Mouse (Mus musculus) heart, embryonic 12.5 days (tissue): ENCODE results near the gene Bcor. TPM values are rescaled to one million over a fixed set of nuclear protein-coding genes. Genes with fewer than 3 reads are reported as not detected.

Source experiments
- ATAC-seq: fragments of 200-750 bp; cut with Nextera tagmentation; 2 replicates; pipeline ENCODE4 v1.8.0; 2017; ENCODE audit warnings: moderate TSS enrichment, moderate library complexity; ENCODE audit not compliant: insufficient number of reproducible peaks, low FRiP score
- H3K27ac ChIP-seq: fragments of 300-500 bp; sonication (generic); 2 replicates; pipeline ENCODE4 v1.5.1; 2016; ENCODE audit warnings: mild to moderate bottlenecking, moderate library complexity; ENCODE audit not compliant: poor library complexity, severe bottlenecking
- H3K27me3 ChIP-seq: fragments of 300-500 bp; sonication (generic); replicated peaks from 2 replicates; pipeline ENCODE4 v1.6.1; 2016; ENCODE audit warnings: mild to moderate bottlenecking, moderate library complexity
- H3K36me3 ChIP-seq: fragments of 300-500 bp; sonication (generic); 2 replicates; pipeline ENCODE4 v1.6.1; 2016; ENCODE audit warnings: mild to moderate bottlenecking, moderate library complexity
- H3K4me1 ChIP-seq: fragments of 300-500 bp; sonication (generic); replicated peaks from 2 replicates; pipeline ENCODE4 v1.6.1; 2016; ENCODE audit warnings: mild to moderate bottlenecking
- H3K4me2 ChIP-seq: fragments of 300-500 bp; sonication (generic); 2 replicates; pipeline ENCODE4 v1.6.1; 2016; ENCODE audit warnings: mild to moderate bottlenecking, moderate library complexity
- H3K4me3 ChIP-seq: fragments of 300-500 bp; sonication (generic); 2 replicates; pipeline ENCODE4 v1.5.1; 2016; ENCODE audit warnings: mild to moderate bottlenecking
- H3K9ac ChIP-seq: fragments of 300-500 bp; sonication (generic); 2 replicates; pipeline ENCODE4 v1.6.1; 2016; ENCODE audit warnings: mild to moderate bottlenecking, moderate library complexity
- H3K9me3 ChIP-seq: fragments of 300-500 bp; sonication (generic); replicated peaks from 2 replicates; pipeline ENCODE4 v1.6.1; 2016; ENCODE audit warnings: mild to moderate bottlenecking, moderate library complexity
- WGBS: fragments of 180-500 bp; shearing (Covaris S2); methylation state at CpG from one replicate; pipeline ENCODE4 v1.1.7; 2016; 5-methylcytosine and 5-hydroxymethylcytosine counted together
- polyA plus RNA-seq: library from polyadenylated mRNA; unstranded; fragments of >200 nt; fragmentation: Nextera tagmentation; extraction: Ambion mirVana; gene quantifications from 2 replicates; pipeline ENCODE4 v1.2.1, GENCODE M21; 2016

The Bcor gene
- 20.3 and 23.4 TPM in 2 replicates for polyA plus RNA-seq

DNA sequence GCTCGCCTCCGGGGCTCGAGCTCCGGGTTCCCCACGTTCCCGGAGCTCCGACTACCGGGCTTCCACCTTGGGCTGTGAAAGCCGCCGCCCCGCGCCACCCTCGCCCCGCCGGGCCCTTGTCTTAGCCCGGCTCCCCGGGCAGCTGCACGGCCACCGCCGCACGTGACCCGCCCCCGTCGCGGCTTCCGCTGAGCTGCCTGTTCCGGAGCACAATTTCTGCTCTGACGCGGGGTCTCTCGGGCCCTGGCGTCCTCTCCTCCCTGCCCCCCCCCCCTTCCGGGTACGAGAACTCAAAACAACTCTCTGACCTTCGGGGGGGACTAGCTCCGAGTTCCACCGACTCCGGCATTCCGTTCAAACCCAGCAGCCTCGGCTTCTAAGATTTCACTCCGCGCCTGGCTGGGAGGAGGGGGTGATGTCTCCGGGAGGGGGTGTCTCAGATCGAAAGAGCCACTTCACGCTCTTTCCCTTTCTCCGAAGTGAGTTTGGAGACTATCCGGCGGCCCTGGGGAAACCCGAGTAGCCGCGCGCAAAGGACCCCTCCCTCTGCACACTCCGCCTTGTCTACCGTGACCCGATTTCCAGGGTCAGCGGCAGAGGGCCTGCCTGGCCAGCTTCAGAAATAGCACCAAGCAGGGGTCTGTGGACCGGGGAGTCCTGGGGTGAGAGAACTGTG lies at the start of gene Bcor:
Bcor (minus strand) TSS at position 375 of the 676 bp plus-strand sequence.
- H3K4me3 ChIP-seq, result peak within 1 kb of the TSS; percentile 60
- peak within 1 kb of the TSS; percentile 75 for H3K4me2 ChIP-seq
- peak within 1 kb of the TSS; percentile 96 for H3K27ac ChIP-seq
- peaks cover 17% of the 10 kb centered on the region; the same call in 1 of the 2 replicates for H3K4me1 ChIP-seq
- no peaks in the 10 kb centered on the region for H3K9me3 ChIP-seq
- peak; percentile 51 for ATAC-seq
- 4% methylated on average over 55 of the region's 56 CpGs for WGBS
- peaks cover 54% of the 10 kb centered on the region for H3K27me3 ChIP-seq
- peak within 1 kb of the TSS; percentile 88 for H3K9ac ChIP-seq
- H3K36me3 ChIP-seq, result no peaks in the 10 kb centered on the region

DNA sequence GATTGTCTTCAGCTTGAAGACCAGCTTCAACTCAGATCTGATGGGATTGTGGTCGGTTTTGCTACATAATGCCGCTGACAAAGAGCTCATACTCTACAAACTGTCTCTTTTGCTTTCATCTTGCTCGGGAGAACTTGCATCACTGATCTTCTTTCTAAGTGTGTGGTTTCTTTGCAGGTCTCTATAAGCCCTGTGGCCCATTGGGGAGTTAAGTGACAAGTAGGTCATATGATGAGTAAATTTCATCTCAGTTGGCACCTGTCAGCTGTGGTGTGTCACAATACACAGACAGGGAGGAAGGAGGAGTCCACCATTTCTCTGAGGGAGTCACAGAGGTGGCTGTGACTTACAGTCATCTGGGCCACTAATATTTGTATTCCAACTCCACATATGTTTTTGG lies 42.8 kb upstream of the Bcor start:
- no peak for ATAC-seq
- Histone ChIP-seq H3K36me3 (no peaks in the 10 kb centered on the region), H3K9ac (no peak overlapping the region), H3K4me1 (no peaks in the 10 kb centered on the region), H3K4me3 (no peak overlapping the region), H3K4me2 (no peak overlapping the region), H3K27me3 (0 out of 2 replicates have a peak, but pooled peaks cover 4% of the 10 kb centered on the region), H3K9me3 (no peaks in the 10 kb centered on the region), H3K27ac (no peak overlapping the region)
- WGBS, result 76% methylated on average over 3 of the region's 3 CpGs

DNA sequence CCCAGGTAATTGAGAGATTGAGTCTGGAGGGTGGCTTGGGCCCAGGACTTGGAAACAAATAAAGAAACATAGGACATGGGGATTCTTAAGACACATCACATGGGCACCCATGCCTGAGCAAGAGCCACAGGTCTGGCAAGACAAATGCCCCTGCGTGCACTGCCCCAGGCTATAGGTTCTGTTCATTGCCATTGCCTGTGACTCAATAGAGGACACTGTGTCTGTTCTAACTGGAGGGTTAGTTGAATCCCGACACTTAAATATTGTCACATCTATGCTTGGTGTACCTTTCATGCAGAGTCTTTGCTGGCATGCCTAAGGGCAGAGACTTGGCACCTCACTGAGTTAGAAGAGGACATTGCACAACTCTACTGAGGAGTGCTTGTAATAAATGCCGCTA lies 41.0 kb upstream of the Bcor start:
- H3K4me3 ChIP-seq, result no peak overlapping the region
- H3K36me3 ChIP-seq, result no peaks in the 10 kb centered on the region
- H3K27ac ChIP-seq, result no peak overlapping the region
- no peak for ATAC-seq
- no peak overlapping the region for H3K4me2 ChIP-seq
- H3K9ac ChIP-seq, result no peak overlapping the region
- H3K27me3 ChIP-seq, result 0 out of 2 replicates have a peak, but pooled peaks cover 4% of the 10 kb centered on the region
- 82% methylated on average over 3 of the region's 3 CpGs for WGBS
- no peaks in the 10 kb centered on the region for H3K4me1 ChIP-seq
- no peaks in the 10 kb centered on the region for H3K9me3 ChIP-seq

- Histone ChIP-seq H3K27ac (no peak overlapping the region), H3K4me3 (no peak overlapping the region), H3K27me3 (peaks cover 4% of the 10 kb centered on the region; the same call in 1 of the 2 replicates), H3K9me3 (no peaks in the 10 kb centered on the region), H3K4me2 (no peak overlapping the region), H3K9ac (no peak overlapping the region), H3K4me1 (no peaks in the 10 kb centered on the region), H3K36me3 (no peaks in the 10 kb centered on the region)
- WGBS, result 65% methylated on average over 11 of the region's 11 CpGs
- ATAC-seq, result no peak
Observed at GRCm38 (mm10) chrX:12195234-12195919, 35.2 kb upstream of the Bcor start.

GRCm38 (mm10) chrX:12192343-12192742 lies 32.2 kb upstream of the Bcor start:
- peaks cover 5% of the 10 kb centered on the region for H3K27me3 ChIP-seq
- H3K4me2 ChIP-seq, result no peak overlapping the region
- no peaks in the 10 kb centered on the region for H3K4me1 ChIP-seq
- WGBS, result 70% methylated on average over 2 of the region's 2 CpGs
- ATAC-seq, result no peak
- no peak overlapping the region for H3K9ac ChIP-seq
- H3K4me3 ChIP-seq, result no peak overlapping the region
- no peak overlapping the region for H3K27ac ChIP-seq
- no peaks in the 10 kb centered on the region for H3K9me3 ChIP-seq
- no peaks in the 10 kb centered on the region for H3K36me3 ChIP-seq

- H3K4me2 ChIP-seq, result no peak overlapping the region
- WGBS, result 56% methylated on average over 4 of the region's 4 CpGs
- 0 out of 2 replicates have a peak, but pooled peaks cover 2% of the 10 kb centered on the region for H3K9me3 ChIP-seq
- H3K4me3 ChIP-seq, result no peak overlapping the region
- H3K27me3 ChIP-seq, result peaks cover 5% of the 10 kb centered on the region
- H3K27ac ChIP-seq, result no peak overlapping the region
- no peaks in the 10 kb centered on the region for H3K4me1 ChIP-seq
- no peak overlapping the region for H3K9ac ChIP-seq
- H3K36me3 ChIP-seq, result no peaks in the 10 kb centered on the region
- no peak for ATAC-seq
Observed at GRCm38 (mm10) chrX:12189511-12189910, 29.4 kb upstream of the Bcor start.

- no peaks in the 10 kb centered on the region for H3K9me3 ChIP-seq
- H3K4me3 ChIP-seq, result no peak overlapping the region
- H3K4me2 ChIP-seq, result no peak overlapping the region
- WGBS, result 55% methylated on average over 16 of the region's 16 CpGs
- H3K27me3 ChIP-seq, result 0 out of 2 replicates have a peak, but pooled peaks cover 12% of the 10 kb centered on the region
- no peak for ATAC-seq
- no peak overlapping the region for H3K9ac ChIP-seq
- H3K36me3 ChIP-seq, result no peaks in the 10 kb centered on the region
- H3K4me1 ChIP-seq, result no peaks in the 10 kb centered on the region
- no peak overlapping the region for H3K27ac ChIP-seq
Observed at GRCm38 (mm10) chrX:12175198-12175960, 15.2 kb upstream of the Bcor start.

- Histone ChIP-seq H3K4me1 (no peaks in the 10 kb centered on the region), H3K4me2 (no peak overlapping the region), H3K36me3 (no peaks in the 10 kb centered on the region), H3K27ac (no peak overlapping the region), H3K4me3 (no peak overlapping the region), H3K9ac (no peak overlapping the region), H3K27me3 (0 out of 2 replicates have a peak, but pooled peaks cover 12% of the 10 kb centered on the region), H3K9me3 (no peaks in the 10 kb centered on the region)
- WGBS, result 35% methylated on average over 3 of the region's 3 CpGs
- no peak for ATAC-seq
Observed at GRCm38 (mm10) chrX:12170128-12170527, 10.0 kb upstream of the Bcor start.

DNA sequence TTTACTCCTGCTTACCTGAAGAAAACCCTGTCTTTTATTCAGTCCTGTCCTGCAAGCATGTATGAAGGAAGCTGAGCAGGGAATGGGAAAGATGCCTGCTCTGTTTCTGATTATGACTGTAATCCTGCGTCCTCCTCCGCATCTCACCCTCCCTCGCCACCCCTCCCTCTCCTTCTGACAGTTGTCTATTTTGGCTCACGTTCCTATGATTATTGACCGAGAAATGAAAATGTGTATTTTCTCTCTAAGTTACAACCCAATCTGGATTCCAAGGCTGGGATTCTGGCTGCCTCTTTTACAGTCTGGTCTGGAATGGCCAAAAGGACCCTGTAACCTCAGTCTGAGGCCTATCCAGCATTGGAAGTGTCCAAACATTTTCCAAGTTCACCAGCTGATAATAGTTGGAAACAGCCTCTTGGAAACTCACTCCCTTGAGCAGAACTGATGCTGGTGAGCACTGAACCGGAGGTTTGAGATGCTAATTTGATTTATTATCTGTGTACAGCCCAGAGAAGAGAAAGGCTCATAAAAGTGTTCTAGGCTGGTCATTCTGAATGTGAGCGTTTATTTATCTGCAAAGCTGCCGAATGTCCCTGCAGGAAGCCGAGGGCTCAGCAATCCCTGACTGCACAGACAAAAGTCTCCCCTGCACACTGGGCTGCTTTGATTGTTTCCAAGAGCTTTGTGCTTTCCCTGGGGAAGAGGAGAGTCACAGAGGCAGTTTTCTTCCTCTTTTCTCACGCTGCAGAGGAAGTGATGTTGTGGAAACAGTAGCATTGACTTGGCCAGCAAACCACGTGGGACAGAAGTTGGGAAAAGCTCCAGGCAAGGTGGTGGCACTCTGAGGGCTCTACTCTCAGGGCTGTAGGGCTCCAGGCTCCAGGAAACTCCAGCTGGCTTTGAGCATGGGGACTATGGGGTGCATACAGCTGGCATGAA lies 4.7 kb upstream of the Bcor start:
- H3K9me3 ChIP-seq, result no peaks in the 10 kb centered on the region
- peaks cover 8% of the 10 kb centered on the region for H3K27me3 ChIP-seq
- no peak overlapping the region for H3K4me2 ChIP-seq
- no peaks in the 10 kb centered on the region for H3K36me3 ChIP-seq
- 50% methylated on average over 11 of the region's 11 CpGs for WGBS
- no peak overlapping the region for H3K4me3 ChIP-seq
- no peak; the same call in 1 of the 2 replicates for ATAC-seq
- H3K4me1 ChIP-seq, result no peaks in the 10 kb centered on the region
- H3K9ac ChIP-seq, result no peak overlapping the region
- peak overlapping the region; percentile 66 for H3K27ac ChIP-seq

DNA sequence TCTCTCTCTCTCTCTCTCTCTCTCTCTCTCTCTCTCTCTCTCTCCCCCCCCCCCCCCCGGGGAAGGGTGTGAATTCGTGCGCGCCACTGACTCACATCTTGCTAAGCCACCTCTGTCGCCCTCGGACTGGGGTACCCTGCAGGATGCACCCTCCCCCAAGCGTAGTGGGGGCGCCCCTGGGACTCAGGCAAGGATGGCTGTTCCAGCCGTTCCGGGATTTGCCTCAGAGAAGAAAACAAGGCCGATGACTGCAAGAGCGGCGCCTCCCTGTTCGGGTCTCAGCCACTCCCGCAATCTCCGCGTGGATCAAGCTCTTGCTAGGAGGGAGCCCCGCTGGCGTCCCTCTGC lies 647 bp downstream of the Bcor start:
- H3K4me2 ChIP-seq, result peak overlapping the region; percentile 75
- 0 out of 2 replicates have a peak, but pooled peaks have one; percentile 26 for ATAC-seq
- H3K9me3 ChIP-seq, result no peaks in the 10 kb centered on the region
- H3K27ac ChIP-seq, result peak overlapping the region; percentile 96
- H3K9ac ChIP-seq, result peak overlapping the region; percentile 88
- H3K4me1 ChIP-seq, result peaks cover 21% of the 10 kb centered on the region; the same call in 1 of the 2 replicates
- WGBS, result 3% methylated on average over 7 of the region's 19 CpGs
- peak overlapping the region; percentile 60 for H3K4me3 ChIP-seq
- H3K27me3 ChIP-seq, result peaks cover 58% of the 10 kb centered on the region
- H3K36me3 ChIP-seq, result no peaks in the 10 kb centered on the region
